Mouse (Mus musculus) thymus, postnatal 10 days (tissue): ENCODE results near the gene Pex12.
"Not testable (repeated sequence)": the region's sequence is repeated elsewhere in the genome, so short reads cannot be mapped to it uniquely, and the experiment has no call there.

Experiments
- DNase-seq, 2 experiments: peaks; one replicate each; pipeline ENCODE4 v3.0.0; 2021; ENCODE audit warnings: low spot score in 2 of 2

The Pex12 gene

DNA sequence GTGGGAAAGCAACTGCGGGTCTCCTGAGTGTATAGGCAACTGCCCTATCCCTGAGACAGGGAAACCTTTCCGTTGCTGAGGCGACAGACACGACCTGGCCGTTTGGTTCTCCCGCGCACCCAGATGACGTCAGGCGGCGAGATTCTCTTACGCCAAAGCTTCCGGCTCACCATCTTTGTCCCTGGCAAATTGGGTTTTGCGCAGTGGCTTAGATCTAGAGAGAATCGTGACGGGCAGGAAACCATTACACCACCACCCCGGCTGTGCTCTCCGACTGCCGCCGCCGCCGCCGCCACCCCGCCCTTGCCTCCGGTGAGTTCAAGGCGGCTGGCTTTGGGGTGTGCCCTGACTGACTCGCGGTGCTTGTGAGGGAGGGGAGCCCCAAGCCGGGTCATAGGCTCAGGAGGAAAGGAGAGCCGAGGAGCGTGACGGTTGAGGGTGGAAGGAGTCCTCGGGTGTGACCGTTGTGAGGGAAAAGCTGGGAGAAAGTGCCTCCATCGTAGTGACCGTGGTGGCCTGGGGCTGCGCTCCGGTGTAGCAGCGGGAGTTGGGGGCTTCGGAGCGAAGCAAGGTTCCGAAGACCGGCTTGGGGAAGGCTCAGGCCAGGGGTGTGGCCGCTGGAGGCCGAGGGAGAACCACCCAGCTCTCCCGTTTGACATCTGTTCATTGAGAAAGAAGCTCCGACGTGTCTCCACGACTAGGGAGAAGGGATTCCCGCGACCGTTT is at the start of gene Pex12:
Pex12 (minus strand) TSS at position 61 of the 726 bp plus-strand sequence.
- peak; percentile 94 to 96 for DNase-seq

DNA sequence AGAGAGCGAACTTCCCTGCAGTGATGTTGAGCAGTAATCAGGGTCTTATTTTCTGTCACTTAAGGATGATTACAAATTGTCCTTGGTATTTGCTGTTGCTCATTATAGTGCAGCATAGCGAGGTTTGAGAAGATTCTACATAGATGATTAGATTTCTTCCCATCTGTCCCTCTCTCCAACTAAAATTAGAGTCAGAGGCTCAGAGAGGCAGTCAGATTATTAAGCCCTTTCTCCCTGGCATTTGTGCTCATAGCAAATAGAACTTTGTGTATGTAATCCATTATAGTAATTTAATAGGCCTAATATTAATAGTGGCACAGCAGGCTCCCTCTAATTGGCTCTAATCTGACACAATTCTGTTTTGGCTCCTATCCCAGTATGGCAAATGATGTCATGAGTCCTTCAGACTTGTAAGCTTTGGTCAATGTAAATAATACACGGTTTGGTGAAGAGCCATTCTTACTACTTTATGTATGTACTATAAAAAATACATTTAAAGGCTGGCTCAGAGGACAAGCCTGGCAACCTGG is 39.4 kb upstream of the Pex12 start:
- DNase-seq = no peak

- DNase-seq = no peak
These were observed 37.3 kb upstream of the Pex12 start for GRCm38 (mm10) chr11:83339705-83340104.

DNA sequence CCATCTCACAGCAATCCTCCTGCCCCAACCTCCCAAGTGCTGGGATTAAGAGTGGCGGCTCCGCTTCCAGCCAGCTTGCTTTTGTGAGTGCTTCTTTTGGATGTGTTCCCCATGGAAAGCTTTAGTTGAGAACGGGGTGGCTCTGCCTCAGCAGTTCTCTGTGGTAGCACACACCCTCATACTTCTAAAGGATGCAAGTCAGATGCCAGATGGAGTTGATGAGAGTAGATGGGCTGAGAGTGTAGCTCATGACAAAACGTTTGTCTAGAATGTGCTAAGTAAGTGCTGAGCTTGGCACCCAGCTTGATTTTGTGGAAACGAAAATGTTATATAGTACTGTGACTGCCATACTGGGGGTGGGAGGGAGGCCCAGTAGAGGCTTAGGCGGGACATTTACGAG is 33.4 kb upstream of the Pex12 start:
- no peak for DNase-seq

GRCm38 (mm10) chr11:83327427-83327826 is 25.0 kb upstream of the Pex12 start:
- DNase-seq = peak; percentile 13 to 51

DNA sequence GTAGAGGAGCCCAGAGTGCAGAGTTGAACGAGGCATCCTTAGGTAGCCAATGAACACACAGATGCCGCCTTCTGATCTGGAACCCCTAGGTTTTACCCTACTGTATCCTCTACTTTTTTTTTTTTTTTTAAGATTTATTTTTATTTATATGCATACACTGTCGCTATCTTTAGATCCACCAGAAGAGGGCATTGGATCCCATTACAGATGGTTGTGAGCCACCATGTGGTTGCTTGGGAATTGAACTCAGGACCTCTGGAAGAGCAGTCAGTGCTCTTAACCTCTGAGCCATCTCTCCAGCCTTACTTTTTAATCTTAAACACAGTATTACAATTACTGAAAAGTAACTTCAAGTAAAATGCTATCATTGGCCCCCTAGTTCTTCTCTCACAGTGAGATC is 24.3 kb upstream of the Pex12 start:
- DNase-seq = not testable (repeated sequence)

GRCm38 (mm10) chr11:83319048-83319447 is 16.7 kb upstream of the Pex12 start:
- no peak for DNase-seq

DNA sequence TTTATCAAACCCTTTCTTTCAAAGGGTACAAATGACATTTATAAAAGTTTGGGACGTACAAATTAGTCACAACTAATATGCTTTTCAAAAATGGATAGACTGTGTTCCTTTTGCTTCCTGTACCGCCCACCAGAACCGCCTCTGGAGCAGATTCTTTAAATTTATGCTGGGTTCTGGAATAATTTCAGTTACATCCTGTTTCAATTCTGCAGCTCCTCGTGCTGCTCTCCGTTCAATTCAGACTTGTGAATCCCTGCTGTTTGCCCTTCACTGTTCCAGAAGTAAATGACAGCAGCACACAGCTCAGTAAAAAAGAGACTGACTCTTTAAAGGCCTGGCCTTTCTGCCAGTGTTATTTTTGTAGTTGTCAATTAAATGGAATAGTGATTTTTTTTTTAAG is 10.1 kb upstream of the Pex12 start:
- no peak for DNase-seq

GRCm38 (mm10) chr11:83306700-83307253 is 4.4 kb upstream of the Pex12 start:
- no peak for DNase-seq

DNA sequence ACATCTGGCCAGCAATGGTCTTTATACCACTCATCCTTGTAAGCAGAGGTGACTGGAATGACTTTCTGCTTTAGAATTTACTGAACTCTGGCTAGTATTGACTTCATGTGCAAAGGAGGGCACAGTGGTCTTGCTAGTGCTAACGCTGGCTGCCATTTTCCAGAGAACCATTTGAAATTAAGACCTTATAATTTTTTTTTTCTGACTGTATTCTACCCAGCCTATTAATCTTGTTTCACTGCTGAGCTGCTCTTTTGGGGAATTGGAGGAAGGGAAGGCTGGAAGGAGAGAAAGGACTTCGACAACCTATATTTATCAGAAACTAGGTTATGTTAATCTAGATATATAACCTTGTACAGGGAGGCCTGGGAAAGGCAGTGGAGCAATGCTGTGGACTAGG is 2.1 kb upstream of the Pex12 start:
- no peak for DNase-seq

GRCm38 (mm10) chr11:83303751-83304150 is 1.4 kb upstream of the Pex12 start:
- no peak for DNase-seq

DNA sequence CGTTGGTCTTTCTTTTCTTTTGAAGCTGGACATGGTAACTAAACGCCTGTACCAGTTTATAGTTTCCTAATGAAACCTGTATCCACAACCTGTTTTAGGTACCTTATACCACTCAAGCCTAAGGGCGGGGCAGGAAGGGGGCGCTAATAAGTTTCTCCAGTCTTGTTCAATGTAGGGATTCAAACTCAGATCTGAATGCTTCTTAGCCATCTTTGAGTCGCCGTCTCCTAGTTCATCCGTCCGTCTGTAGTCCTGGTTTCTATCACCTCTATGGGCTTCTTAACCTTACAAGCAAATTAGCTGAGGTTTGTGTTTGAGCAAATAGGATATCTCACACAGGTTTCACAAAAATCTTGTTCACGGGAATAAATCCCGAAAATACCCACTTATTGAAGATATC is 262 bp downstream of the Pex12 start:
- DNase-seq = peak; percentile 29 to 47

GRCm38 (mm10) chr11:83301431-83301831 is 955 bp downstream of the Pex12 start:
- no peak for DNase-seq

DNA sequence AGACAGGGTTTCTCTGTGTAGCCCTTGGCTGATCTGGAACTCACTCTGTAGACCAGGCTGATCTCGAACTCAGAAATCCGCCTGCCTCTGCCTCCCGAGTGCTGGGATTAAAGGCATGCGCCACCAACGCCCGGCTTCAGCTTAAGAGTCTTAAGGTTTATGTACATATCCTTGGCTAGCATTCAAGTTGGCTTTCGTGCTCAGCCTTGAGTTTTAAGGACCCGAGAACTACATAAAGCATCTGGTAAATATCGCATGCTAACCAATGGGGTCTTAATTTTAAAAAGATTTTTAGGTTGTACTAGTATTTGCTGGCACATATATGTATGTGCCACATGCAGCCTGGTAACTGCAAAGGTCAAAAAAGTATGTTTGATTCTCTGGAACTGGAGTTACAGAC is 2.7 kb downstream of the Pex12 start:
- peak in 1 of 2 experiments; percentile 7 for DNase-seq

GRCm38 (mm10) chr11:83298225-83299195 is 3.9 kb downstream of the Pex12 start, which contains the start of gene Ap2b1:
Gene Ap2b1, plus strand, starts transcription at chr11:83299024.
- peak; percentile 92 to 94 for DNase-seq

- peak in 1 of 2 experiments; percentile 20 for DNase-seq
These were observed 4.6 kb downstream of the Pex12 start for GRCm38 (mm10) chr11:83297816-83298215.

DNA sequence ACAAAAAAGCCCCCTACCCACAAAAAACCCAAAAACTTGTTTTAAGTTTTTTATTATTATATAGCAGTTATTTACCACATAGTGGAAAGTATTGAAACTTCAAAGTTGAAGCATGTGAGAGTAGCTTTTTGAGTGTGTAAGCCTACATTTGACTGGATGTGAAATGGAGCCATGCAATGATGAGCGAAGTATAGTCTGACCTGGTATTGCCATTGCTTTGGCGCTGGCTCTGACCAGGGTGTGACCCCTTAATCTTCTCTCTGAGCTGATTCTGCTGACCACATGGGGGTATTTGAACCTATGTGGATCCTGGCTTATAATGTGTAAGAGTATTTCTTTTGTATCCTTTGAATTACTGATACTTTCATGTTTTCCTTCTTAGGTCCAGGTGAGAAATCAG is 8.3 kb downstream of the Pex12 start:
- no peak for DNase-seq

DNA sequence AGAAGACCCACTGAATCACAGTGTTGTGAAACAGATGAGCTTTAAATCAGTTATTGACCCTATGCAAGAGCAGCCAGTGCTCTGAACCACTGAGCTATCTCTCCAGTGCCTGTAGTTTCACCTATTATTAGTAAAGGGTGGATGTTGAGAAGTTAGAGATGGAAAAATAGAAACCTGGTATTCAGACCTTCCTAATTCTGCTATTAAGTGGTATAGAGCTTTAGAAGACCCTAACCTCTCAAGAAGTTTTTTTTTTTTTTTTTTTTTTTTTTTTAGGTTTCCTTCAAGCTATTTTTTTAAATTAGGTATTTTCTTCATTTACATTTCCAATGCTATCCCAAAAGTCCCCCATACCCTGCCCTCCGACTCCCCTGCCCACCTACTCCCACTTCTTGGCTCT is 9.2 kb downstream of the Pex12 start:
- no peak for DNase-seq

GRCm38 (mm10) chr11:83292251-83292587 is 10.2 kb downstream of the Pex12 start:
- DNase-seq = no peak

- DNase-seq = peak; percentile 91 to 93
These were observed 10.8 kb downstream of the Pex12 start for GRCm38 (mm10) chr11:83291375-83292250.

- no peak for DNase-seq
These were observed 12.8 kb downstream of the Pex12 start for GRCm38 (mm10) chr11:83289633-83290032.
